ENCODE assay signal across 8 mouse cellular contexts in genomic region chr5:144254122-144254810, GRCm38 (mm10). TPM values are rescaled to one million over a fixed set of nuclear protein-coding genes. Genes with fewer than 3 reads are reported as not detected.
DNase-seq lines count a peak whose midpoint lies in the region; ATAC-seq lines count a peak whose summit lies in the region.

No protein-coding gene starts in this region.

- no peaks in the 10 kb centered on the region for H3K27me3 ChIP-seq in stomach, embryonic 14.5 days (ENCODE audit: control insufficient read depth, insufficient read depth, low read length)

- H3K9ac ChIP-seq in stomach, embryonic 14.5 days (replicated peaks; ENCODE audit: low read depth, low read length) = no peak overlapping the region

- H3K4me1 ChIP-seq in stomach, embryonic 14.5 days (ENCODE audit: control insufficient read depth, insufficient read depth, low read length) = peaks cover 32% of the 10 kb centered on the region

- ATAC-seq in erythroid progenitor cell, adult 5-6 weeks (replicated peaks; ENCODE audit: low FRiP score, poor library complexity, severe bottlenecking) = peak; percentile 50
- peak; percentile 48 for ATAC-seq in megakaryocyte progenitor cell, adult 5-6 weeks (replicated peaks; ENCODE audit: poor library complexity)
- ATAC-seq in stomach, embryonic 14.5 days (ENCODE audit: insufficient number of reproducible peaks, insufficient read depth, low FRiP score, low read depth) = peak; percentile 38; the same call in 1 of the 2 replicates

- peak overlapping the region; percentile 97 for H3K4me3 ChIP-seq in stomach, embryonic 14.5 days (ENCODE audit: low read depth, low read length)

- H3K4me2 ChIP-seq in stomach, embryonic 14.5 days (replicated peaks; ENCODE audit: low read depth, low read length) = peak overlapping the region; percentile 84

- DNase-seq in 3134 (ENCODE audit: extremely low read depth, insufficient read length, low spot score) = peak; percentile 82
- peak; percentile 47 for DNase-seq in MEL-GATA-1-ER (ENCODE audit: extremely low read depth, low read depth)
- peak; percentile 59 to 68 for DNase-seq in heart, postnatal 14 days
- peak; percentile 88 to 91 for DNase-seq in kidney, postnatal 36 days
- DNase-seq in right cerebral cortex, adult 2 months (ENCODE audit: low spot score in 2 of 2) = no peak

- no peaks in the 10 kb centered on the region for H3K9me3 ChIP-seq in stomach, embryonic 14.5 days (ENCODE audit: control insufficient read depth, low read depth, low read length)

- H3K27ac ChIP-seq in stomach, embryonic 14.5 days (ENCODE audit: low read length) = peak overlapping the region; percentile 27; the same call in 1 of the 2 replicates

- intact Hi-C loops in heart, postnatal 14 days (cut with DNase I) = no loop called here

- H3K36me3 ChIP-seq in stomach, embryonic 14.5 days (ENCODE audit: control insufficient read depth, insufficient read depth, low read length) = peaks cover 3% of the 10 kb centered on the region; the same call in 1 of the 2 replicates

- WGBS in stomach, embryonic 14.5 days = 54% methylated on average over 16 of the region's 16 CpGs

RNA-seq across cellular contexts. Expression of gene Bri3, which starts 10.0 kb away (rescaled TPM):
- total RNA-seq in erythroid progenitor cell, adult 5-6 weeks (2015; ENCODE audit: low replicate concordance) = 20.1 and 20.5 TPM in 2 replicates
- total RNA-seq in erythroid progenitor cell, adult 5-6 weeks (2017; ENCODE audit: low replicate concordance) = 3.0 and 4.9 TPM in 2 replicates
- 100 to 1,000 TPM; 125 to 128 TPM for total RNA-seq in heart, postnatal 14 days (2021)
- 23.8 and 25.6 TPM in 2 replicates for total RNA-seq in megakaryocyte progenitor cell, adult 5-6 weeks (2015)
- total RNA-seq in megakaryocyte progenitor cell, adult 5-6 weeks (2017) = 7.8 and 15.5 TPM in 2 replicates
- polyA plus RNA-seq in stomach, embryonic 14.5 days (2014; fragmentation: Nextera tagmentation; extraction: Ambion mirVana) = 135 and 137 TPM in 2 replicates

RNA-seq across cellular contexts. Expression of gene Tecpr1, which starts 30.9 kb away (rescaled TPM):
- total RNA-seq in erythroid progenitor cell, adult 5-6 weeks (2015; ENCODE audit: low replicate concordance) = 2.9 and 8.3 TPM in 2 replicates
- 2.1 and 6.2 TPM in 2 replicates for total RNA-seq in erythroid progenitor cell, adult 5-6 weeks (2017; ENCODE audit: low replicate concordance)
- total RNA-seq in heart, postnatal 14 days (2021) = 10 to 100 TPM; 29.5 to 34.7 TPM
- total RNA-seq in megakaryocyte progenitor cell, adult 5-6 weeks (2015) = 2.0 and 2.3 TPM in 2 replicates
- total RNA-seq in megakaryocyte progenitor cell, adult 5-6 weeks (2017) = 2.1 and 2.5 TPM in 2 replicates
- 17.0 and 18.3 TPM in 2 replicates for polyA plus RNA-seq in stomach, embryonic 14.5 days (2014; fragmentation: Nextera tagmentation; extraction: Ambion mirVana)

Comparison
In these comparisons a context has a peak if more than half of its experiments do, and no peak if none do; other contexts are left out.
1. DNase-seq: peak in 3134 (single experiment), MEL-GATA-1-ER (single experiment), heart, postnatal 14 days (2 of 2) and kidney, postnatal 36 days (2 of 2); none in right cerebral cortex, adult 2 months (0 of 2).
2. RNA of gene Bri3, which starts 10.0 kb away (total RNA-seq): 125 to 128 TPM in heart, postnatal 14 days; 7.8 to 25.6 TPM in megakaryocyte progenitor cell, adult 5-6 weeks and 3.0 to 20.5 TPM in erythroid progenitor cell, adult 5-6 weeks; every median in the first group is over 4 times any median in the second.
3. Peak in every context shown above with its lines, with median percentiles within 50 percentile points of each other: ATAC-seq.